Mouse (Mus musculus): ENCODE measurements around the gene Me3.

Gene Me3

DNA sequence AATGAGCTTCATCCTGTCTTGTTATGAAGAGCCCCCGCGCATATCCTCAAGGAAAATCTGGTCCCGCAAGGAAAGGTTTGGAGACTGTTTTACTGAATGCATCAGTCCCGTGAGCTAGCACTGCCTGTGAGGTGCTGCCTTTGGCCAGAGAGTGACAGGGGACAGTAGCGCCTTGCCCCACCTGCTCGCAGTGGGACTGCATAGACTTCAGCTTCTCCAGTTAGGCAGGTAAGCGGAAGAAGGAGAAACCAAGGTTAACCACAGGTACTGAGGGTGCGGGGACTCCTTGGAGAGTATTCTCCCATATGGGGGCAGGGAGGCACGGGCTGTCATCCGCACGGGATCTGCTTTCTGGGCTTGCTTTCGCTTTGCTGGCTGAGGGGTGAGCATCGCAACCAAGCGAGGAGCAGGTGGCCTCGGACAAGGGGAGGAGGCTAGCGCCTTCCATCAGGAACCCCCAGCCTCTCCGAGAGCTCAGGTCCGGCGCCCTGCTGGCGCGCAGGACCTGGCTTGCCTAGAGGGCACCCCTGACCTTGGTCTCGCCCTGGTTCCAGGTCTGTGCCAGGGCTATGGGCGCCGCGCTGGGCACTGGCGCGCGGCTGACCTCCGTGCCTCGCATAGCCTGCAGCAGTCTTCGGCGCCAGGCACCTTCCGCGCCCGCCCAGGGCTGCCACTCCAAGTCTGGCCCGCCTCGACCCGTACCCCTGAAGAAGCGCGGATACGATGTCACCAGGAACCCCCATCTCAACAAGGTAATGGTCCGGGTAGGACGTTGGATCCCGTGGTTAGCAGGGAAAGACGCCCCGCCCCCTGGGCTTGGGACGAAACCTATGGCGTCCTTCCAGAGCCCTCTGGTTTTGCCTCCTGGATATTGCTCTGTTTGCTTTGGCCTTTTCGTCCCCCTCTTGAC is at the start of gene Me3:
TSS of gene Me3 (plus strand) at position 51 of the 910 bp plus-strand sequence.
- peak; percentile 85 for DNase-seq

DNA sequence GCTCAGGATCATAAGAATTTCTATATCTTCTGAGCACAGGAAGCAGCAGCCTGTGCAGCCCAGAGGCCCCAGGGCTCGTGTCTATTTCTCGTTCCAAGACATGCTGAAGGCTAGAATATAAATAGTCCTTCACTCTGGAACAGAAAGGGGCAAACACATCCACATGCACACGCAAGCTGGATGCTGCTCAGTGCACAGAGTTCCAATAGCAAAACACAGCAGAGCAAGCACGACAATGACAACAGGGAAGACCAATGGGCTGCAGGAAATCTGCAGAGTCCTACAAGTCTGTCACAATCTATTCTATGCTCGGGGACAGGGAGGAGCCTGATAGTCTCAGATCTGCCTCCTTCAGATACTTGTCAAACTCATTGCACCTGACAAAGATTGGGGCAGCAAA is 42.2 kb upstream of the Me3 start:
- no peak for DNase-seq

GRCm38 (mm10) chr7:89590542-89591251 is 41.5 kb upstream of the Me3 start:
- no peak for DNase-seq

DNA sequence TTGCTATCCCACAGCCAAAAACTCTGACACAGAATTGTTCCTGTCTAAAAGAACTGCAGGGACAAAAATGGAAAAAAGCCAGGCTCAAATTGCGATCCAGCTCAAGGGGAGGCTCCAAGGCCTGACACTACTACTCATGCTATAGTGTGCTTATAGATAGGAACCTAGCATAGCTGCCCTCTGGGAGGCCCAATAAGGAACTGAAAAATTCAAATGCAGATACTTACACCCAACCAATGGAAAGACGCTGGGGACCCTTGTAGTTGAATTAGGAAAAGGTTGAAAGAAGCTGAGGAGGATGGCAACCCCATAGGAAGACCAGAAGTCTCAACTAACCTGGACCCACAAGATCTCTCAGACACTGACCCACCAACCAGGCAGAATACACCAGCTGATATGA is 36.4 kb upstream of the Me3 start:
- no peak for DNase-seq

GRCm38 (mm10) chr7:89605589-89606536 is 26.3 kb upstream of the Me3 start:
- no peak for DNase-seq

DNA sequence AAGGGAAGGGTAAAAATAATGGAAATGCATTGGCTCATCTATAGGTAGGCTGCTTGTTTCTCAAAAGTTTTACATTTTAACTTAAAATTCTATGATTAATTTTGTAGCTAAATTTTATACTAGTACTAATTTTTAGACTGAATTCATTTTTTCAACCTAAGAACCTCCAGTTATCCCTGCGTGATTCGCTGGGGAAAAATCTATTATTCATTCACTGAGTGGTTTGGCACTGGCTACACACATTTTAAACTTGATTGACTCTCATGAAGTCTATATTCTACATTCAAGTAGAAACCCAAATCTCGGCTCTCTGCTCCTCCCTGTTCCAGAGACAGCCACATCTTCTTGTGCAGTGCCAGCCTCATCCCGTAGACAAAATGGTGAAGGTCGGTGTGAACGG is 24.9 kb upstream of the Me3 start:
- DNase-seq: no peak

GRCm38 (mm10) chr7:89611236-89611635 is 21.0 kb upstream of the Me3 start:
- peak; percentile 14 for DNase-seq

DNA sequence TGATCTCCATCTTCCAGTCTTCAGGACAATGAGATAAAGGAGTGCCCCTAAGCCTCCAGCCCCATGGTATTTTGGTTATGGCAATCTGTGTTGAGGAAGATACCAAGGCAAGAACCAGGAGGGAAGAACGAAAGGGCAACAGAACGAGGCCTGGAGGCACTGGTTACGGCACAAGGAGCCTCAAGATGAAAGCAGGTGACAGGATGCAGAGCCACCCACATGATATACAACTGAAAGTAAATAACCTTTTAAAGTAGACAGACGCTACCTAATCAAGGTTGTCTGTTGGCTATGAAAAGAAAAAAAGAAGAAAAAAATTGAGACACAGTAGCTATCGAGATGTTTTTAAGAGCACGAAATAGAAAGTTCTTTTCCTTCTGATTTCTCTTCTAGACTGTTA is 16.0 kb upstream of the Me3 start:
- DNase-seq: no peak

- no peak for DNase-seq
These were observed 8.9 kb upstream of the Me3 start for GRCm38 (mm10) chr7:89623331-89623730.

DNA sequence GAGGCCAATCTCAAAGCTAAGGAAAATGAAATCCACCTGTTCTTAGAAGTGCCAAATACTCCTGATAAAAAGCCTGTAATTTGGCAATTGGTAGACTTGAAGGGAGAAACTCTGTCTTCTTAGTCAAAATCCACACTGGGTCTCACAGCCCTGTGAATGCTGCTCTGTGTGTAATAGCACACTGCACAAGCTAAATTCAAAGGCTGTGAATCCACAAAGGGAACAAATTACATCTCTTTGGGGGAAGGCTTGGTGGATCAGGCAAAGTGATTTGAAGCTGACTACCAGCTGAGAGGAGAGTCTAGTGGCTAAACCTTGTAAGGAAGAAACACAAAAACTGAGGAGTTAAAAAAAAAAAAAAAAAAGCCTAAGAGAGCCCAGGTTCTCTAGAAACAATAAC is 4.8 kb upstream of the Me3 start:
- no peak for DNase-seq

GRCm38 (mm10) chr7:89628006-89628405 is 4.2 kb upstream of the Me3 start:
- no peak for DNase-seq

- DNase-seq: no peak
These were observed 3.2 kb upstream of the Me3 start for GRCm38 (mm10) chr7:89629006-89629405.

DNA sequence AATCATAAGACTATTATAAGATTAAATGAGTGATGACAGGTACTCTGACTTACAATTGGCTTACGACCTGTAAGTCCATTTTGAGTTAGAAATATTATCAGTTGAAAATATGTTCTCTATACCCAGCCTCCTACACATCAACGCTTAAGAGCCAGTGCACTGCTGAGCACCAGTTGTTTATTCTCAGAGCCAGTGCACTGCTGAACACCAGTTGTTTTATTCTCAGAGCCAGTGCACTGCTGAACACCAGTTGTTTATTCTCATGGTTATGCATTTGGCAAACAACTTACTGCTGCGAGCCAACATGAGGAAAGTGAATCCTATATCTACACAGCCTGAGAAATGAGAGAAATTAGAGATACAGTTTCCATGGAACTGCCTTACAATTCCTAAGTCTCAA is 2.3 kb upstream of the Me3 start:
- no peak for DNase-seq

DNA sequence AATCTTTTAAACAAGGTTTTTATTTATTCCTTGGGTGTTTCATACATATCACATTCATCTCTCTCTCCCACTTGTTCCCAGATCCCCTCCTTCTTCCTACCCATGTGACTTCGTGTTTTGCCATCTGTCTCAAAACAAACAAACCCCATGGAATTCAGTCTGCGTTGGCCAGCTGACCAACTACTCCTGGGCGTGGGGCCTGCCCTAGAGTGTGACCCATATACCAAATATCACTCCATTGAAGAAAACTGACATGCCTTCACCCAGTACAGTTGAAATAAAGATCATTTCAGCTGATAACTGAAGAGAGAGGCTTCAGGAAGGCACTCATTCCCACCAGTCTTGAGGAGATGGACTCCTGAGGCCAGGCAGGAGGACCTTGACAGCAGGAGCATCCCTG is 1.4 kb upstream of the Me3 start:
- DNase-seq: no peak

DNA sequence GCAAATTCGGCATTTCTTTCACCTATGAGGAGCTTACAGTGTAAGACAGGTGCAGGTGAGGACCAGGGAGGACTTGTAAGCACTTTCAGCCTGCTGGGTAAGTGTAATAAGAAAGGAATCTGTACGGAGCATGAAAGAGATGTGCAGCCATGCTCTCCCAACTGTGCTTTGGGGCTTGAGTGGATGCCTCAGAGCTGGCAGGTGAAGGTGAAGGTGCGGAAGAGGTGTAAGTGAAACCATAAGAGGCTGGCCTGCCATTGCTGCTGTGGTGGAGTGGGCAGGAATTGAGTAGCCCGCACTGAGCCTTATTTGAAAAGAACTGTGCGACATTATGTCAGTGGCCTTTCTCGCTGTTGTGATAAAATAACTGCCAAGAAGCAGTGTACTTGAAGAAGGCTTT is 8.3 kb downstream of the Me3 start:
- DNase-seq: no peak

DNA sequence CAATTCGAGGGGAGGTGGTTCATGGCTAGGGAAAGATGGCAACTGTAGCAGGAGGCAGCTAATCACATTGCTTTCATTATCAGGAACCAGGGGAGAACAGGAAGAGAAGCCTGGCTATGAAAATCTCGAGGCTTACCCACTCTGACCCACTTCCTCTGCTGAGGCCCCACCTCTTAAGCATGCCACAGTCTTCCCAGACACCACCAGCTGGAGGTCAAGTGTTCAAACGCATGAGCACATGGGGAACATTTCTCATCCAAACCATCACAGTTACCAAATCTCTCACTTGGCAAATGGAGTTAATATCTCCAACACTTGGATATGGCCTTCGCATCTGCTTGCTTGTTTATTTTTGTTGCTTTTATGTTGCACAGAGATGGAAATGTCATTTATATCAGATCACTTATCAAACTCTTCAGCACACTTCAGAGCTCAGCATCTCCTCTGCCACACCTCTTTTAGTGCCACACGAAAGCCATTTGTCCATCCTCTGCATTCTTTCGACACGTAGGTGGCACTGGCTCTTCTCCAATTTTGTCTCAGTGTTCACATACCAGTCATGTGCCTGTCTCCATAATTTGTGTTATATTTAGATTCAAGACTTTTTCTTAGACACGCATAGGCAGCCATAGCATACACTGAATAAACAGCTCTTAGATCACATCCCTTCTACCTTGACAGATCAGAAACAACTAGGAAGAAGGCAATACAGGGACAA is 8.9 kb downstream of the Me3 start:
- no peak for DNase-seq

DNA sequence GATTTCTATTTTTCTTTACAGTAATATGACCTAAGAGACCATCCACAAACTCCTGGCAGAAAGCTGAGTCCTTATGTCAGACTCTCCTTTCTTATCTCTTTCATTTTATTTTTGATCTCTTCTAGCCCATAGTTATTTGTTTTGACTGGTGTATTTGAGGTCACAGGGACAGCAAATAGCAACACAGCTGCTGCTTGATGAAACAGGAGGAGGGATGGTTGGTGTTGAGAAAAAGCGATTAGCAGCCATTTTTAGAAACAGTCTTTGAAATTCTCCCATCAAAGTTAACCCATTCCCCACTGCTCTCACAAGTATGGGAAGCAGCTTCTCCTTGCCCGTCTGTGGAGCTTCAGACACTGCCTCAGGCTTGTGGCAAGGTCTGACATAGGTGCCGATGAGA is 12.8 kb downstream of the Me3 start:
- DNase-seq: no peak

DNA sequence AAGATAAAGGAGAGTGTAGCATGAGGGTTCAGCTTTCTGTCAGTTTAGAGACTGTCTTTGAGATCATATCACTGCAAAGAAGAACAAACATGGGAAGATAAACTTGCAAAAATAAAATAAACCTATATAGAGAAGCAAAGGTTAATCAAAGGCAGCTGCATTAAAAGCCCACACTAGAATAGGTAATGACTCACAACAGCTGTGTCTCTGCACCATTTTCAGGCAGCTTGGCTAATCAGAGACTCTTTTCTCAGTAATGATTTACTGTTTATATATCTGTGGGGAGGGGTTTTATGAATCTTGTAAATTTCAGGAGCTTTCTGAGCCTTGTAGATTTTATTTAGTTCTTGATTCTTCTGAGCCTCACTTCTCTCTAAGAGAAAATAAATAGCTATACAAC is 15.7 kb downstream of the Me3 start:
- no peak for DNase-seq

DNA sequence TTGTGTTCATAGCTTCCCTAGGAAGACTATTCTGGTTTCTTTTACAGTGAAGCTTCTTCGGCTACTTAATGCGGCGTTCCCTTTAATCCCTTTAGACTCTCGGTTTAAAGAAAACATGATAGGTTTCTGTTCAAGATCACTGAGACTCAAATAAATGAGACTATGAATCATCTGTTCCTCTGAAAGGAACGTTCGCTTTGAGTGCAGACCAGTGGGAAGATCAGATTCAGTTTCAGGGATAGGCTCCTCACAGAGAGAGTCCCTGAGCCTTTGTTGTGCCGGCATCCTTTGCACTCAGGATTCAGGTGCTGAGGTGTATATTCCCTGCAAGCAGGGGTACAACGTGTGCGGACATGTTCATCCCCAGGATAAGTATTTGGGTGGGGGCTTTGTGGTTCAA is 25.0 kb downstream of the Me3 start:
- no peak for DNase-seq

- no peak for DNase-seq
These were observed 25.6 kb downstream of the Me3 start for GRCm38 (mm10) chr7:89657692-89658212.

GRCm38 (mm10) chr7:89664197-89664596 is 32.0 kb downstream of the Me3 start:
- no peak for DNase-seq

GRCm38 (mm10) chr7:89666361-89666760 is 34.2 kb downstream of the Me3 start:
- no peak for DNase-seq
